Mouse (Mus musculus) adrenal gland, adult 2 months (tissue): ENCODE data around the gene Adgrf5. TPM values are rescaled to one million over a fixed set of nuclear protein-coding genes. Genes with fewer than 3 reads are reported as not detected.
A peak's percentile ranks its signal among the peaks of the same experiment; 100 is the strongest.
"Not testable (repeated sequence)": the region's sequence is repeated elsewhere in the genome, so short reads cannot be mapped to it uniquely, and the experiment has no call there.

Source experiments
- DNase-seq: peaks from one replicate; pipeline ENCODE4 v3.0.0; 2021
- polyA plus RNA-seq: library from polyadenylated mRNA; depleted of rRNA; stranded (reverse); fragments of >200 nt; gene quantifications from 2 replicates; pipeline ENCODE4 v1.2.3, GENCODE M21; 2012; rRNA removed
- total RNA-seq, 2 experiments: library from RNA; stranded (reverse); gene quantifications; 2 replicates each; pipeline ENCODE4 v1.2.3; 2021

Gene Adgrf5
- total and polyA plus RNA-seq, 3 experiments, result 10.6 to 96.7 (median 80.9) TPM

GRCm38 (mm10) chr17:43460245-43461181, 100.3 kb downstream of the Adgrf5 start:
- peak; percentile 51 for DNase-seq

DNA sequence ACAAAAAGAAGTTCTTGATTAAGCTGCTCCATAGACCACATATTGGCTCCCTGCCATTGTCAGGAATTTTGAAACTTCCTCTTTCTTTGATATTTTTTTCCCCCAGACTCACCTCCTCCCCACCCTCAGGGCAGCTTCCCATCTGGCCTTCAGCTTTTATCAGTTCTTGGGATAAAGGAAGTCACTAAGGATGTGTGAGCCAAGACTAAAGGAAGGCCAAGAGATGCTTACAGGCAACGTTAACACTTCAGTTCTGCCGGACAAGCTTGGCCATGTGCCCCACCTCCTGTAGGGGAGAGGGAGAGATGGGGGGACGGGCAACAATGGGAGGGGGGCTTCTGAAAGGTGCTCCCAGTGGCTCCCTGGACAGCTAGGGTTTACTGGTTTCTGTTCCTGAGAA, 109.8 kb downstream of the Adgrf5 start:
- no peak for DNase-seq

GRCm38 (mm10) chr17:43472558-43472957, 112.3 kb downstream of the Adgrf5 start:
- no peak for DNase-seq

- no peak for DNase-seq
Observed at GRCm38 (mm10) chr17:43474775-43475174, 114.5 kb downstream of the Adgrf5 start.

DNA sequence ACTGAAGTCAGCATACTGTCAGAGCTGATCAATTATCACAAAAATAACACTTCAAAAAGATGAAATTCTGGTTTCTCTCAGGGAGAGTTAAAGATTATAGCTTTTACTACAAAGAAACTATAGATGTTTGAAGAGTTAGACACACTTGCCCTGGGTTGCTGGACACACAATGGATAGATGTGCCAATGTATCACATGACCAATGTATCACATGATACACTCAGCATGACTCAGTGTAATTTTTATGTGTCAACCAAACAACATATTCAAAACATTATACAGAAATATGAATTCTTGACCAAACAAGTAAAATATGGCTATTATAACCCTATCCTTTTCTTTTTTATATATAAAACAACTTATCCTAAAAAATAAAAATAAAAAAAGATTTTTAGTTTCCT, 117.4 kb downstream of the Adgrf5 start:
- DNase-seq, result no peak

DNA sequence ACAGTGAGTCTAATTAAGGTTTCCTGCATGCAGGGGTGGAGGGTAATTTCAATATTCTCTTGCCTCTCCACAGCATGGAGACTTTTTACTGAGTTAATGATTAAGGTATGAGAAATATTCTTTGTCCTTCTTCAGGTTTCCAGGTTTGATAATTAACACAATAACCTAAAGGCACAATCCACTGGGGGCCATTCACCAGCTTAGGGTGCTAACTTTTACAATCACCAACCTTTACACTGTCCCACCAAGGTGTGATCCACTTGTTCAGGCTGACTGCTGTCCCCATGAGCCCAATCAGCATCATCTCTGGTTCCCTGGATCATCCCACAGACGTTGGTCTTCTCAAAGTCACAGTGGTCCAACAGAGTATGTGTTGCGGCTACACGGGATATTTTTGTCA, 125.7 kb downstream of the Adgrf5 start:
- no peak for DNase-seq

- peak; percentile 21 for DNase-seq
Observed at GRCm38 (mm10) chr17:43488439-43489151, 128.3 kb downstream of the Adgrf5 start.

DNA sequence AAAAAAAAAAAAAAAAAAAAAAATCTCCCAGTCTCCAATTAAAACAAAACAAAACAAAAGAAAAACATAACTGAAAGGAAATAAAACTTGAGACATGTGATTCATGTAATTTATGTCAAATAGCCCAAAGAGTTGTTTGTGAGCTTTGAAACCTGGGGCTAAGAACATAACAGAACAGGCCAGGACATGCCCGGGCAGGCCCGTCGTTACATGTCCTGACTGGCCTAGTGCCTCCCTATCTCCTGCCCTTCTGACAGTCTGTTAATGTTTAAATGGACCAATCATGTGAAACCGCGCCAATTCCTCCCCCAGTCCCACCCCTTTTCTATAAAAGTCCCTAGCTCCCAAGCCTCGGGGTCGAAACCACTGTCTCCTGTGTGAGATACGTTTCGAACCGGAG, 130.1 kb downstream of the Adgrf5 start:
- DNase-seq, result not testable (repeated sequence)

- DNase-seq, result no peak
Observed at GRCm38 (mm10) chr17:43495502-43495901, 135.3 kb downstream of the Adgrf5 start.

GRCm38 (mm10) chr17:43497521-43497920, 137.3 kb downstream of the Adgrf5 start:
- DNase-seq, result no peak

DNA sequence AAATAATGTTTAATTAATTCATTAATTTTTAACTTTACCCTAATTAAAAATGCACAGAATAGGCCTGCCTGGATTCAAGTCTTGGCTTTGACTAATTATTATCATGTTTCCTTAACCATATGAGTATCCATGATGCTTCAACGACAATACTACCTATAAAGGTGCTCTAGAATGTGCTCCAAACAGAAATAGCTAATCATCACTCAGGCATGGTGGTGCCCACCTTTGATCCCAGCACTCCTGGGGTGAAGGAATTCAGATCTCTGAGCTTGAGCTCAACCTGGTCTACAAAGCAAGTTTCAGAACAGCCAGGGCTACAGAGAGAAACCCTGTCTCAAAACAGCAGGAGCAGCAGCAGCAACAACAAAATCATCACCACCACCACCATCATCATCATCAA, 140.3 kb downstream of the Adgrf5 start:
- no peak for DNase-seq

DNA sequence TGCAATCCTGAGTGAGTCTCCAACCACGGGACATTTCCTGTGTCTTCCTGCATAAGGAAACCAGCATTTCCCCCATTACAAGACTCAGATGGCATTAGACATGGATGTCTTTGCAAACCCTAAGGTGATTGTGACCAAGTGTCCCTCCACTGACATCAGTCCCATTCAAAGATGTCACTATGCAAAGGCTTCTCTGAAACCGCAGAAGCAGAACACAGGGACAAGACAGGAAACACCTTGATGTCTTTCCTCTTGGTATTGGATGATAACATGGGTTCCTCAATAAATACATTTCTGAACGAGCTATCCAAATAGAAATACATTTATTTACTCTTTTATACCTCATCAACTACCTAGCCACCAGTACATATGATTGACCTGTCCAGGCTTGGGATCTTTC, 141.0 kb downstream of the Adgrf5 start:
- DNase-seq, result no peak

- no peak for DNase-seq
Observed at GRCm38 (mm10) chr17:43501631-43502030, 141.4 kb downstream of the Adgrf5 start.

DNA sequence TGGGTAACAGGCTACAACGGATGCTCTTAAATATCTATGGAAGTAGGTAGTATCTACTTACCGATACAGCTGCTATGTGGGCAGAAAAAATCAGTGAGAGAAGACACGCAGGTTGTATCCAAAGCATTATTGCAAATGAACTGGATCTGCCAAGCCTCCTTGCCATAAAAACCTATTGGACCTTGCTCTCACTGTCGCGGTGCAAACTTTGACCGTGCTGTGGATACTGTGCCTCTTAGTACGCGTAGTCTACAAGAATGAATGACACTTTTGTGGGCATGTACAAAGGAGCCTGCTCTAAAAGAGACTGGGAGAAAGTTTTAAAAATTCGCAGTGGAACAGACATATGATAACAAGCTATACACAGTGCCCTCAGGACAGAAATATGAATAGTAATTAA, 142.3 kb downstream of the Adgrf5 start, which contains the start of gene Mep1a:
Gene Mep1a, minus strand, starts transcription at position 221 of the 400 bp plus-strand sequence.
- no peak for DNase-seq

GRCm38 (mm10) chr17:43503861-43504593, 143.8 kb downstream of the Adgrf5 start:
- DNase-seq, result no peak

GRCm38 (mm10) chr17:43504594-43504934, 144.3 kb downstream of the Adgrf5 start:
- no peak for DNase-seq

Other genes with a start within 250 kb of the Adgrf5 start
- not detected for gene Adgrf1, start 90.1 kb upstream of the Adgrf5 start, total RNA-seq
- gene Adgrf1, start 90.1 kb upstream of the Adgrf5 start, polyA plus RNA-seq, result not detected in 2 replicates
- gene Mep1a, start 142.4 kb downstream of the Adgrf5 start, total RNA-seq, result under 1 TPM in 1 of 2 experiments, not detected in 1; 0.14 TPM
- not detected in 2 replicates for gene Mep1a, start 142.4 kb downstream of the Adgrf5 start, polyA plus RNA-seq
- not detected for gene Ankrd66, start 183.2 kb downstream of the Adgrf5 start, total RNA-seq
- gene Ankrd66, start 183.2 kb downstream of the Adgrf5 start, polyA plus RNA-seq, result not detected in 2 replicates
- 10 to 100 TPM; 16.7 to 20.8 TPM for gene Pla2g7, start 207.6 kb downstream of the Adgrf5 start, total RNA-seq
- gene Pla2g7, start 207.6 kb downstream of the Adgrf5 start, polyA plus RNA-seq, result 3.2 and 3.6 TPM in 2 replicates